Mouse (Mus musculus) midbrain, embryonic 15.5 days (tissue): ENCODE results near the gene Nkain4. TPM values are rescaled to one million over a fixed set of nuclear protein-coding genes. Genes with fewer than 3 reads are reported as not detected.

Experiments
- ATAC-seq: fragments of 200-750 bp; cut with Nextera tagmentation; replicated peaks from 2 replicates; pipeline ENCODE4 v1.8.0; 2017; ENCODE audit warnings: moderate TSS enrichment
- H3K27ac ChIP-seq: fragments of 300-500 bp; sonication (generic); 2 replicates; pipeline ENCODE4 v1.5.1; 2015; ENCODE audit warnings: mild to moderate bottlenecking, inconsistent platforms
- H3K27me3 ChIP-seq: fragments of 300-500 bp; sonication (generic); replicated peaks from 2 replicates; pipeline ENCODE4 v1.6.1; 2015; ENCODE audit warnings: inconsistent platforms
- H3K36me3 ChIP-seq: fragments of 300-500 bp; sonication (generic); replicated peaks from 2 replicates; pipeline ENCODE4 v1.6.1; 2015; ENCODE audit warnings: inconsistent platforms
- H3K4me1 ChIP-seq: fragments of 300-500 bp; sonication (generic); 2 replicates; pipeline ENCODE4 v1.6.1; 2015; ENCODE audit warnings: inconsistent platforms
- H3K4me2 ChIP-seq: fragments of 300-500 bp; sonication (generic); 2 replicates; pipeline ENCODE4 v1.6.1; 2015; ENCODE audit warnings: inconsistent platforms, mild to moderate bottlenecking, moderate library complexity
- H3K4me3 ChIP-seq: fragments of 300-500 bp; sonication (generic); 2 replicates; pipeline ENCODE4 v1.5.1; 2015; ENCODE audit warnings: mild to moderate bottlenecking, inconsistent platforms
- H3K9ac ChIP-seq: fragments of 300-500 bp; sonication (generic); 2 replicates; pipeline ENCODE4 v1.6.1; 2015; ENCODE audit warnings: mild to moderate bottlenecking, inconsistent platforms
- H3K9me3 ChIP-seq: fragments of 300-500 bp; sonication (generic); 2 replicates; pipeline ENCODE4 v1.6.1; 2016; ENCODE audit warnings: inconsistent platforms
- WGBS: fragments of 180-500 bp; shearing (Covaris S2); methylation state at CpG from one replicate; pipeline ENCODE4 v1.1.7; 2015; ENCODE audit warnings: mixed read lengths; 5-methylcytosine and 5-hydroxymethylcytosine counted together
- polyA plus RNA-seq: library from polyadenylated mRNA; unstranded; fragments of >200 nt; fragmentation: Nextera tagmentation; extraction: Ambion mirVana; gene quantifications from 2 replicates; pipeline ENCODE4 v1.2.1, GENCODE M21; 2015

Gene Nkain4
- polyA plus RNA-seq, 1 experiment from 2014 or later: 77.0 TPM

- WGBS: 80% methylated on average over 1 of the region's 1 CpGs
- no peak overlapping the region for H3K4me3 ChIP-seq
- H3K9me3 ChIP-seq: no peaks in the 10 kb centered on the region
- no peaks in the 10 kb centered on the region for H3K4me1 ChIP-seq
- H3K36me3 ChIP-seq: 0 out of 2 replicates have a peak, but pooled peaks cover 4% of the 10 kb centered on the region
- no peak overlapping the region for H3K9ac ChIP-seq
- ATAC-seq: no peak
- no peak overlapping the region for H3K27ac ChIP-seq
- H3K27me3 ChIP-seq: no peaks in the 10 kb centered on the region
- H3K4me2 ChIP-seq: no peak overlapping the region
These were observed 22.1 kb downstream of the Nkain4 start for GRCm38 (mm10) chr2:180932418-180932817.

GRCm38 (mm10) chr2:180928723-180929122 is 25.8 kb downstream of the Nkain4 start, which contains the start of gene Birc7:
Birc7 (plus strand) TSS chr2:180929023.
- Histone ChIP-seq H3K4me2 (no peak within 1 kb of the TSS), H3K27ac (no peak within 1 kb of the TSS), H3K4me3 (no peak within 1 kb of the TSS), H3K4me1 (no peaks in the 10 kb centered on the region), H3K9me3 (no peaks in the 10 kb centered on the region), H3K9ac (no peak within 1 kb of the TSS), H3K36me3 (no peaks in the 10 kb centered on the region), H3K27me3 (no peaks in the 10 kb centered on the region)
- ATAC-seq: no peak
- 41% methylated on average over 4 of the region's 4 CpGs for WGBS

GRCm38 (mm10) chr2:180925176-180925575 is 29.3 kb downstream of the Nkain4 start:
- Histone ChIP-seq H3K27me3 (no peaks in the 10 kb centered on the region), H3K9me3 (no peaks in the 10 kb centered on the region), H3K9ac (no peak overlapping the region), H3K4me2 (no peak overlapping the region), H3K4me3 (no peak overlapping the region), H3K36me3 (no peaks in the 10 kb centered on the region), H3K27ac (no peak overlapping the region), H3K4me1 (peaks cover 6% of the 10 kb centered on the region; the same call in 1 of the 2 replicates)
- no peak for ATAC-seq
- 3% methylated on average over 4 of the region's 4 CpGs for WGBS

- Histone ChIP-seq H3K9me3 (no peaks in the 10 kb centered on the region), H3K4me3 (no peak overlapping the region)
- 90% methylated on average over 6 of the region's 6 CpGs for WGBS
These were observed 31.8 kb downstream of the Nkain4 start for GRCm38 (mm10) chr2:180922739-180923138.

GRCm38 (mm10) chr2:180920810-180921400 is 33.6 kb downstream of the Nkain4 start, which contains the start of gene Ythdf1:
Ythdf1 (minus strand) TSS chr2:180920949.
- Histone ChIP-seq H3K9ac (peak within 1 kb of the TSS; percentile 93), H3K4me3 (peak within 1 kb of the TSS; percentile 84), H3K4me1 (peaks cover 34% of the 10 kb centered on the region), H3K27ac (peak within 1 kb of the TSS; percentile 77), H3K27me3 (no peaks in the 10 kb centered on the region), H3K9me3 (no peaks in the 10 kb centered on the region), H3K4me2 (peak within 1 kb of the TSS; percentile 75), H3K36me3 (peaks cover 14% of the 10 kb centered on the region; the same call in 1 of the 2 replicates)
- peak; percentile 94 for ATAC-seq
- WGBS: under 1% methylated on average over 50 of the region's 56 CpGs

More at GRCm38 (mm10) chr2:180922739-180923138, 31.8 kb downstream of the Nkain4 start:
- no peak overlapping the region for H3K9ac ChIP-seq
- H3K4me1 ChIP-seq: peaks cover 25% of the 10 kb centered on the region
- H3K36me3 ChIP-seq: peaks cover 7% of the 10 kb centered on the region; the same call in 1 of the 2 replicates
- no peak for ATAC-seq
- no peaks in the 10 kb centered on the region for H3K27me3 ChIP-seq
- H3K27ac ChIP-seq: no peak overlapping the region
- H3K4me2 ChIP-seq: no peak overlapping the region

- no peaks in the 10 kb centered on the region for H3K27me3 ChIP-seq
- peak overlapping the region; percentile 77 for H3K27ac ChIP-seq
- peak overlapping the region; percentile 93 for H3K9ac ChIP-seq
- H3K4me2 ChIP-seq: peak overlapping the region; percentile 75
- H3K36me3 ChIP-seq: peaks cover 19% of the 10 kb centered on the region; the same call in 1 of the 2 replicates
- H3K4me3 ChIP-seq: peak overlapping the region; percentile 84
- WGBS: under 1% methylated on average over 61 of the region's 61 CpGs
- peaks cover 38% of the 10 kb centered on the region for H3K4me1 ChIP-seq
- ATAC-seq: peak; percentile 70
- H3K9me3 ChIP-seq: no peaks in the 10 kb centered on the region
These were observed 34.3 kb downstream of the Nkain4 start for GRCm38 (mm10) chr2:180919913-180920809.

- peaks cover 33% of the 10 kb centered on the region for H3K4me1 ChIP-seq
- H3K27ac ChIP-seq: no peak overlapping the region
- no peak overlapping the region for H3K4me3 ChIP-seq
- peak overlapping the region; percentile 12; the same call in 1 of the 2 replicates for H3K9ac ChIP-seq
- no peak for ATAC-seq
- WGBS: 84% methylated on average over 3 of the region's 3 CpGs
- H3K9me3 ChIP-seq: no peaks in the 10 kb centered on the region
- H3K4me2 ChIP-seq: no peak overlapping the region
- no peaks in the 10 kb centered on the region for H3K27me3 ChIP-seq
- peaks cover 41% of the 10 kb centered on the region for H3K36me3 ChIP-seq
These were observed 38.5 kb downstream of the Nkain4 start for GRCm38 (mm10) chr2:180915886-180916433.

- Histone ChIP-seq H3K36me3 (peaks cover 42% of the 10 kb centered on the region), H3K27me3 (no peaks in the 10 kb centered on the region), H3K4me1 (peaks cover 17% of the 10 kb centered on the region), H3K9me3 (no peaks in the 10 kb centered on the region), H3K27ac (no peak overlapping the region), H3K4me2 (no peak overlapping the region), H3K9ac (no peak overlapping the region), H3K4me3 (no peak overlapping the region)
- WGBS: 92% methylated on average over 12 of the region's 12 CpGs
- ATAC-seq: no peak
These were observed 43.6 kb downstream of the Nkain4 start for GRCm38 (mm10) chr2:180910928-180911327.

- 67% methylated on average over 5 of the region's 5 CpGs for WGBS
- Histone ChIP-seq H3K27me3 (no peaks in the 10 kb centered on the region), H3K9me3 (no peaks in the 10 kb centered on the region), H3K36me3 (peaks cover 17% of the 10 kb centered on the region), H3K27ac (no peak overlapping the region), H3K9ac (no peak overlapping the region), H3K4me1 (peaks cover 16% of the 10 kb centered on the region), H3K4me2 (no peak overlapping the region), H3K4me3 (no peak overlapping the region)
- 0 out of 2 replicates have a peak, but pooled peaks have one; percentile 53 for ATAC-seq
These were observed 48.8 kb downstream of the Nkain4 start for GRCm38 (mm10) chr2:180905556-180906221.

GRCm38 (mm10) chr2:180904435-180905208 is 49.9 kb downstream of the Nkain4 start:
- H3K4me1 ChIP-seq: peaks cover 16% of the 10 kb centered on the region
- no peak overlapping the region for H3K9ac ChIP-seq
- 94% methylated on average over 18 of the region's 18 CpGs for WGBS
- H3K9me3 ChIP-seq: no peaks in the 10 kb centered on the region
- no peak overlapping the region for H3K4me3 ChIP-seq
- ATAC-seq: no peak
- no peak overlapping the region for H3K4me2 ChIP-seq
- no peak overlapping the region for H3K27ac ChIP-seq
- peaks cover 13% of the 10 kb centered on the region for H3K36me3 ChIP-seq
- no peaks in the 10 kb centered on the region for H3K27me3 ChIP-seq

- 33% methylated on average over 2 of the region's 2 CpGs for WGBS
These were observed 52.4 kb downstream of the Nkain4 start for GRCm38 (mm10) chr2:180902086-180902485.

More at GRCm38 (mm10) chr2:180902086-180902485, 52.4 kb downstream of the Nkain4 start:
- Histone ChIP-seq H3K9ac (no peak overlapping the region), H3K4me1 (peaks cover 29% of the 10 kb centered on the region), H3K4me3 (no peak overlapping the region), H3K27ac (no peak overlapping the region), H3K36me3 (peaks cover 4% of the 10 kb centered on the region; the same call in 1 of the 2 replicates), H3K4me2 (no peak overlapping the region), H3K9me3 (no peaks in the 10 kb centered on the region), H3K27me3 (no peaks in the 10 kb centered on the region)
- no peak for ATAC-seq
